Mouse (Mus musculus): ENCODE data around the gene Gm44. TPM values are rescaled to one million over a fixed set of nuclear protein-coding genes. Genes with fewer than 3 reads are reported as not detected.

Gene Gm44
- polyA plus RNA-seq (2015; fragmentation: Illumina TruSeq; extraction: RNeasy Lipid Tissue Mini Kit (QIAGEN cat#74804); ENCODE audit: low read depth, low replicate concordance), result not detected

DNA sequence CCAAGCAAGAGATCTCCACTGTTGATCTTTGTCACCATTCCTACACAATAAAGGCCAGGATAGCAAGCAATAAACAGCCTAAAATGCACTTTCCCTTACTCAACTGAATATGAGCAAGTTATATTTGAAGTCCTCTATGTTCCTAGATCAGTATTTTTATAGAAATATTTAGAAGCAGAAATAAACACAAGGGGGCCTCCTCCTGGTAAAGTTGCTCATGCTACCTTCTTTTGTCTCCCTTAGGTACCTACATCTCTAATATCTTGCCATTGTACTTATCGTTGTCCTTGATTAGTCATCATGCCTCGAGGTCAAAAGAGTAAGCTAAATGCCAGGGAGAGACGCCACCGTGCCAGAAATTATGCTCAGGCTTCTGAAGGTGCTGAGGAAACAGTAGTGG lies at the start of gene Gm44:
Gene Gm44, plus strand, starts transcription at position 301 of the 400 bp plus-strand sequence.

Data from brain, adult 10 weeks (tissue).